Mouse (Mus musculus) hindbrain, embryonic 10.5 days (tissue): ENCODE measurements around the gene Gm1113. TPM values are rescaled to one million over a fixed set of nuclear protein-coding genes. Genes with fewer than 3 reads are reported as not detected.

Experiments used
- DNase-seq: peaks from one replicate; pipeline ENCODE4 v3.0.0-alpha.2; 2017; ENCODE audit warnings: low spot score
- H3K27ac ChIP-seq: fragments of 300-500 bp; sonication (generic); 2 replicates; pipeline ENCODE4 v1.5.1; 2016; ENCODE audit warnings: mild to moderate bottlenecking, moderate library complexity
- H3K27me3 ChIP-seq: fragments of 300-500 bp; sonication (generic); 2 replicates; pipeline ENCODE4 v1.6.1; 2016; ENCODE audit warnings: mild to moderate bottlenecking; ENCODE audit not compliant: poor library complexity, insufficient read depth, severe bottlenecking
- H3K36me3 ChIP-seq: fragments of 300-500 bp; sonication (generic); 2 replicates; pipeline ENCODE4 v1.6.1; 2016; ENCODE audit warnings: mild to moderate bottlenecking, moderate library complexity
- H3K4me1 ChIP-seq: fragments of 300-500 bp; sonication (generic); replicated peaks from 2 replicates; pipeline ENCODE4 v1.6.1; 2016; ENCODE audit warnings: mild to moderate bottlenecking
- H3K4me3 ChIP-seq: fragments of 300-500 bp; sonication (generic); 2 replicates; pipeline ENCODE4 v1.5.1; 2016; ENCODE audit warnings: mild to moderate bottlenecking, moderate library complexity
- H3K9me3 ChIP-seq: fragments of 300-500 bp; sonication (generic); 2 replicates; pipeline ENCODE4 v1.6.1; 2016; ENCODE audit warnings: mild to moderate bottlenecking, moderate library complexity
- WGBS: fragments of 180-500 bp; shearing (Covaris S2); methylation state at CpG from one replicate; pipeline ENCODE4 v1.1.7; 2016; 5-methylcytosine and 5-hydroxymethylcytosine counted together
- polyA plus RNA-seq: library from polyadenylated mRNA; unstranded; fragments of >200 nt; fragmentation: Nextera tagmentation; extraction: Ambion mirVana; gene quantifications from 2 replicates; pipeline ENCODE4 v1.2.1, GENCODE M21; 2016

Gm1113 gene
- polyA plus RNA-seq, 1 experiment from 2014 or later, result not detected

GRCm38 (mm10) chr9:35522821-35523515 lies 4.9 kb upstream of the Gm1113 start:
- no peak for DNase-seq
- Histone ChIP-seq H3K9me3 (no peaks in the 10 kb centered on the region), H3K27me3 (peaks cover 17% of the 10 kb centered on the region; the same call in 1 of the 2 replicates), H3K27ac (no peak overlapping the region), H3K4me1 (peaks cover 18% of the 10 kb centered on the region), H3K36me3 (no peaks in the 10 kb centered on the region), H3K4me3 (no peak overlapping the region)
- WGBS, result 69% methylated on average over 1 of the region's 1 CpGs

- no peaks in the 10 kb centered on the region for H3K9me3 ChIP-seq
- no peak overlapping the region for H3K4me3 ChIP-seq
- no peak for DNase-seq
- H3K36me3 ChIP-seq, result no peaks in the 10 kb centered on the region
- WGBS, result 76% methylated on average over 2 of the region's 2 CpGs
- H3K4me1 ChIP-seq, result peaks cover 18% of the 10 kb centered on the region
- H3K27me3 ChIP-seq, result peaks cover 17% of the 10 kb centered on the region; the same call in 1 of the 2 replicates
- no peak overlapping the region for H3K27ac ChIP-seq
Measured at GRCm38 (mm10) chr9:35522241-35522640, 4.2 kb upstream of the Gm1113 start.

- no peak overlapping the region for H3K4me3 ChIP-seq
- peaks cover 17% of the 10 kb centered on the region; the same call in 1 of the 2 replicates for H3K27me3 ChIP-seq
- DNase-seq, result no peak
- no peaks in the 10 kb centered on the region for H3K36me3 ChIP-seq
- H3K27ac ChIP-seq, result no peak overlapping the region
- WGBS, result 80% methylated on average over 6 of the region's 6 CpGs
- no peaks in the 10 kb centered on the region for H3K9me3 ChIP-seq
- peaks cover 18% of the 10 kb centered on the region for H3K4me1 ChIP-seq
Measured at GRCm38 (mm10) chr9:35520631-35521348, 2.7 kb upstream of the Gm1113 start.

- Histone ChIP-seq H3K4me3 (no peak overlapping the region), H3K4me1 (peaks cover 6% of the 10 kb centered on the region), H3K27me3 (peaks cover 15% of the 10 kb centered on the region; the same call in 1 of the 2 replicates), H3K9me3 (no peaks in the 10 kb centered on the region), H3K27ac (no peak overlapping the region), H3K36me3 (no peaks in the 10 kb centered on the region)
- DNase-seq, result no peak
- WGBS, result 93% methylated on average over 16 of the region's 16 CpGs
Measured at GRCm38 (mm10) chr9:35516711-35517110, 1.4 kb downstream of the Gm1113 start.

- H3K27me3 ChIP-seq, result peaks cover 11% of the 10 kb centered on the region; the same call in 1 of the 2 replicates
- 86% methylated on average over 5 of the region's 5 CpGs for WGBS
Measured at GRCm38 (mm10) chr9:35516182-35516581, 1.9 kb downstream of the Gm1113 start.

GRCm38 (mm10) chr9:35513900-35514299 lies 4.2 kb downstream of the Gm1113 start:
- no peak for DNase-seq
- no peak overlapping the region for H3K27ac ChIP-seq
- no peaks in the 10 kb centered on the region for H3K9me3 ChIP-seq
- H3K4me1 ChIP-seq, result no peaks in the 10 kb centered on the region
- no peak overlapping the region for H3K4me3 ChIP-seq
- 83% methylated on average over 4 of the region's 4 CpGs for WGBS
- peaks cover 8% of the 10 kb centered on the region; the same call in 1 of the 2 replicates for H3K27me3 ChIP-seq
- H3K36me3 ChIP-seq, result no peaks in the 10 kb centered on the region

More at GRCm38 (mm10) chr9:35516182-35516581, 1.9 kb downstream of the Gm1113 start:
- H3K9me3 ChIP-seq, result no peaks in the 10 kb centered on the region
- no peak overlapping the region for H3K27ac ChIP-seq
- H3K4me1 ChIP-seq, result peaks cover 2% of the 10 kb centered on the region; the same call in 1 of the 2 replicates
- no peak overlapping the region for H3K4me3 ChIP-seq
- no peak for DNase-seq
- no peaks in the 10 kb centered on the region for H3K36me3 ChIP-seq

- Histone ChIP-seq H3K36me3 (peaks cover 32% of the 10 kb centered on the region), H3K27ac (no peak overlapping the region), H3K4me3 (no peak overlapping the region), H3K9me3 (no peaks in the 10 kb centered on the region), H3K4me1 (no peaks in the 10 kb centered on the region), H3K27me3 (no peaks in the 10 kb centered on the region)
- DNase-seq, result peak; percentile 16
- WGBS, result 61% methylated on average over 8 of the region's 8 CpGs
Measured at GRCm38 (mm10) chr9:35508234-35508633, 9.8 kb downstream of the Gm1113 start.

GRCm38 (mm10) chr9:35502361-35503000 lies 15.6 kb downstream of the Gm1113 start:
- no peak for DNase-seq
- no peak overlapping the region for H3K27ac ChIP-seq
- 88% methylated on average over 10 of the region's 10 CpGs for WGBS
- peaks cover 76% of the 10 kb centered on the region for H3K36me3 ChIP-seq
- no peak overlapping the region for H3K4me3 ChIP-seq
- H3K4me1 ChIP-seq, result no peaks in the 10 kb centered on the region
- H3K27me3 ChIP-seq, result no peaks in the 10 kb centered on the region
- no peaks in the 10 kb centered on the region for H3K9me3 ChIP-seq

- Histone ChIP-seq H3K27me3 (no peaks in the 10 kb centered on the region), H3K4me1 (peaks cover 4% of the 10 kb centered on the region), H3K27ac (no peak overlapping the region), H3K4me3 (no peak overlapping the region), H3K36me3 (peaks cover 76% of the 10 kb centered on the region), H3K9me3 (no peaks in the 10 kb centered on the region)
- WGBS, result 91% methylated on average over 6 of the region's 6 CpGs
- no peak for DNase-seq
Measured at GRCm38 (mm10) chr9:35499946-35500345, 18.1 kb downstream of the Gm1113 start.

- H3K27me3 ChIP-seq, result no peaks in the 10 kb centered on the region
- 63% methylated on average over 3 of the region's 3 CpGs for WGBS
- H3K36me3 ChIP-seq, result peaks cover 78% of the 10 kb centered on the region
- no peaks in the 10 kb centered on the region for H3K9me3 ChIP-seq
- no peak overlapping the region for H3K27ac ChIP-seq
- DNase-seq, result no peak
- peaks cover 9% of the 10 kb centered on the region for H3K4me1 ChIP-seq
- no peak overlapping the region for H3K4me3 ChIP-seq
Measured at GRCm38 (mm10) chr9:35495471-35495870, 22.6 kb downstream of the Gm1113 start.

- H3K36me3 ChIP-seq, result peaks cover 76% of the 10 kb centered on the region
- H3K9me3 ChIP-seq, result no peaks in the 10 kb centered on the region
Measured at GRCm38 (mm10) chr9:35494937-35495336, 23.1 kb downstream of the Gm1113 start.

GRCm38 (mm10) chr9:35493733-35494092 lies 24.4 kb downstream of the Gm1113 start:
- no peak overlapping the region for H3K27ac ChIP-seq
- 81% methylated on average over 4 of the region's 4 CpGs for WGBS
- H3K4me3 ChIP-seq, result no peak overlapping the region
- H3K4me1 ChIP-seq, result peaks cover 9% of the 10 kb centered on the region
- peaks cover 80% of the 10 kb centered on the region for H3K36me3 ChIP-seq
- H3K9me3 ChIP-seq, result no peaks in the 10 kb centered on the region
- no peaks in the 10 kb centered on the region for H3K27me3 ChIP-seq
- DNase-seq, result no peak

More at GRCm38 (mm10) chr9:35494937-35495336, 23.1 kb downstream of the Gm1113 start:
- no peak overlapping the region for H3K27ac ChIP-seq
- no peaks in the 10 kb centered on the region for H3K27me3 ChIP-seq
- no peak for DNase-seq
- H3K4me3 ChIP-seq, result no peak overlapping the region
- peaks cover 9% of the 10 kb centered on the region for H3K4me1 ChIP-seq
- WGBS, result 44% methylated on average over 4 of the region's 4 CpGs
